Mouse (Mus musculus): ENCODE data around the gene Rtkn2. TPM values are rescaled to one million over a fixed set of nuclear protein-coding genes. Genes with fewer than 3 reads are reported as not detected.

The Rtkn2 gene
- polyA plus RNA-seq (2015; fragmentation: Nextera tagmentation; extraction: Ambion mirVana): 6.0 and 6.7 TPM in 2 replicates

DNA sequence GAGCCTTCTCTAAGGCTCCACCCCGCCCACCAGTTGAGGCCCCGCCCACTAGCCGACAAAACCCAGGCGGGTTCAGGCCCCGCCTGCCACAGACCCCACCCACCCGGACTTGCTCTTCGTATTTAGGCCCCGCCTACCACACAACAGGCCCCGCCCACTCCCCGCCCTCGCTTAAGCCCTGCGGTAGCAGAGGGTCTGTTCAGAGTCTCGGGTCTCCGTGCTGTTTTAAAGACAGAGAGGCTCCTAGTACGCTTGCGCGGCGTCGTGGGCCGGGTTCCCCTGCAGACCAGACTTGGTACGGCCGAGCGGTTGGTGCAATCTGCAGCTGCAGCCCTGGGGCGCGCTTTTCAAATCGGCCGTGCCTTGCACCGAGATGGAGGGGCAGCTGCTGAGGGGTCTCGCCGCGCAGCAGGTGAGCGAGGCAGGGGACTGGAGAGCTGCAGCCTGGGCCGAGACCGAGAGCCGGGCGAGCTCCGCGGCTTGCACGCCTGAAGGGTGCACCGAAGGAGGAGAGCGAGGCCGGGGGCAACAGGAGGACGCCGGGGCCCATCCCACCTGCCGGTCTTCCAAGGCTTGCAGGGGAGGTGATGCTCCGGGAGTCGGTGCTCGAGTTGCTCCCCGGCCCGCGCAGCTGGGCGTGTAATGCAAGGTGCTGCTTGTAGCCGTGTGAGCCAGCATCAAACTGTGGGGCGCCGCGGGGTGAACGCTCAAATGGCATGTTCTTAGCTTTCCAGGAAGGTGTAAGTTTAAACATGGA is at the start of gene Rtkn2:
Gene Rtkn2 (plus strand): TSS at position 170 of the 757 bp plus-strand sequence.
- H3K36me3 ChIP-seq: no peaks in the 10 kb centered on the region
- peak within 1 kb of the TSS; percentile 98 for H3K4me2 ChIP-seq
- peak within 1 kb of the TSS; percentile 66 for H3K27ac ChIP-seq (replicated peaks)
- H3K9ac ChIP-seq: peak within 1 kb of the TSS; percentile 90
- peaks cover 17% of the 10 kb centered on the region for H3K4me1 ChIP-seq
- no peaks in the 10 kb centered on the region for H3K27me3 ChIP-seq (replicated peaks)
- WGBS: under 1% methylated on average over 57 of the region's 57 CpGs
- H3K4me3 ChIP-seq: peak within 1 kb of the TSS; percentile 91
- H3K9me3 ChIP-seq: no peaks in the 10 kb centered on the region
- ATAC-seq (ENCODE audit: extremely low read depth, insufficient number of reproducible peaks, low FRiP score, low TSS enrichment): peak; percentile 94

DNA sequence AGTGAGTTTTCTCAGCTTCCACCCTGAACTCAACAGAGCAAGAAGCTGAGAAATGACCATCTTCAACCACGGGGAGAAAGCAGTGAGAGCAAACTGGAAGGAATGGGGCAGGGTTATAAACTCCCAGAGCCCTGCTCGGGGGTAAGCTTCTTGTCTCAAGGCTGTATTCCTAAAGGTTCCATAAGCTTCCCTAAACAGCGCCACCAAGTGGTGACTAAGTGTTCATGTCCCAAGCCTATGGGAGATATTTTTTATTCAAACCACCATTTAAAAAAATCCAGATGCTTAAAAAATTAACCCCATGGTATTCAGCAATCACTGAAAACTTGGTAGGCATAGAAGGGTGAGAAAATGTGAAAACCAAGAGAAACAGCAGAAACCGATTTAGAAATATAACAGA is 48.0 kb upstream of the Rtkn2 start:
- H3K9me3 ChIP-seq: 0 out of 2 replicates have a peak, but pooled peaks cover 4% of the 10 kb centered on the region
- no peak overlapping the region for H3K4me3 ChIP-seq
- H3K9ac ChIP-seq: no peak overlapping the region
- no peaks in the 10 kb centered on the region for H3K27me3 ChIP-seq (replicated peaks)
- H3K27ac ChIP-seq (replicated peaks): no peak overlapping the region
- 80% methylated on average over 4 of the region's 4 CpGs for WGBS
- no peaks in the 10 kb centered on the region for H3K36me3 ChIP-seq
- no peak for ATAC-seq (ENCODE audit: extremely low read depth, insufficient number of reproducible peaks, low FRiP score, low TSS enrichment)
- no peaks in the 10 kb centered on the region for H3K4me1 ChIP-seq
- H3K4me2 ChIP-seq: no peak overlapping the region

DNA sequence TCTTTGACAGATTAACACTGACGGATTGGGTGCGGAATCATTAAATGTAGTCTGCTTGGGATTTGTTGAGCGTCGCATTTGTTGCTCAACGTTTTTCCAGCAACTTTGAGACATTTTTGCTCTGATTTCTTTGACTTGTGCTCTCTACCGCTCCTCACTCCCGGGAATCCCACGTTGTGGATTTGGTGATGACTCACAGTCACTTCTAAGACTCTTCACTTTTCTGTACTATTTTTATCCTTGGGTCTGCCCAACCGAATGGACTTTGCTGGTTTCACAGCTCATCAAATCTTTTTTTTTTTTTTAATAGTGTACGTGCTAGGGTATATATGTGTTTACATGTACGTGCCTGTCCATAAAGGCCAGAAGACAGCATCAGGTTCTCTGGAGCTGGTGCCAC is 46.6 kb upstream of the Rtkn2 start:
- Histone ChIP-seq H3K27ac (replicated peaks) (no peak overlapping the region), H3K9ac (no peak overlapping the region), H3K9me3 (0 out of 2 replicates have a peak, but pooled peaks cover 4% of the 10 kb centered on the region), H3K4me1 (no peaks in the 10 kb centered on the region), H3K4me2 (no peak overlapping the region), H3K4me3 (no peak overlapping the region), H3K27me3 (replicated peaks) (no peaks in the 10 kb centered on the region), H3K36me3 (no peaks in the 10 kb centered on the region)
- 69% methylated on average over 11 of the region's 11 CpGs for WGBS
- no peak for ATAC-seq (ENCODE audit: extremely low read depth, insufficient number of reproducible peaks, low FRiP score, low TSS enrichment)

DNA sequence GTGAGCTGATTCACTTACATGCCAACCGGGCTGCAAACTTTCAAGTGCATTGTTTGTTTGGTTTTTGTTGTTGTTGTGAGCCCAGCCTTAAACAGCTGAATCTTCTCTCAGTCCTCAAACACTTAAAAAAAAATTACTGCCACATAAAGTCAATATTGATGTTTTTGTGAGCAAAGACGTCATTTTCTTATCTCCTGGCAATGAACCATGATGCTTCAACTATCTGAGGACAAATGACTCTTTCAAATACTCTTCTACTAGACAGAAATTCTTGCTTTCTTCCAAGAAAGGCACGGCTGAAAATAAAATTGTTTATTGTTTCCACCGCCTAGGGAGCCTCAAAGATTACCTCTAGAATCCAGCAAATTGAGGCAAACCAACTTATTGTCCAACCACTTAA is 42.4 kb upstream of the Rtkn2 start:
- ATAC-seq (ENCODE audit: extremely low read depth, insufficient number of reproducible peaks, low FRiP score, low TSS enrichment): no peak
- no peaks in the 10 kb centered on the region for H3K9me3 ChIP-seq
- no peaks in the 10 kb centered on the region for H3K36me3 ChIP-seq
- H3K27me3 ChIP-seq (replicated peaks): no peaks in the 10 kb centered on the region
- no peak overlapping the region for H3K4me2 ChIP-seq
- H3K27ac ChIP-seq (replicated peaks): no peak overlapping the region
- H3K4me3 ChIP-seq: no peak overlapping the region
- H3K9ac ChIP-seq: no peak overlapping the region
- WGBS: 58% methylated on average over 4 of the region's 4 CpGs
- no peaks in the 10 kb centered on the region for H3K4me1 ChIP-seq

DNA sequence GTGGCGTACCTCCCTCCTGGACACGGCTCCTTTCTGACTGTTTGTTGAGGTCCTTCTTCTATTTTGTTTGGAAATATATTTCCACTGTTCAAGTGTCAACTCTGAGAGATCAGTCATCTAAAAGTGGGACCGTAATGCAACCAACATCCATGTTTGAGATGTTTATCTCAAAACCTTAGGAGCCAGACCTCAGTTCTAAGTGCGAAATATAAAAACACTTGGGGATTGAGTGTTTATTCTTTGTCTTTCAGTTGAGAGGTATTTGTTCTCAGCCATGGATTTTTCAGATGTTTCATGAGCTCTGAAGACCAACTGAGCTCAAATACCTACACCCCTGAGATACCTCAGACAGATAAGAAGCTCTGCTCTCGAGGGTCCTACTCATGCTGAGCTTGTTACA is 41.6 kb upstream of the Rtkn2 start:
- no peaks in the 10 kb centered on the region for H3K27me3 ChIP-seq (replicated peaks)
- no peak overlapping the region for H3K4me3 ChIP-seq
- no peak overlapping the region for H3K27ac ChIP-seq (replicated peaks)
- ATAC-seq (ENCODE audit: extremely low read depth, insufficient number of reproducible peaks, low FRiP score, low TSS enrichment): no peak
- no peaks in the 10 kb centered on the region for H3K4me1 ChIP-seq
- no peak overlapping the region for H3K4me2 ChIP-seq
- H3K9ac ChIP-seq: no peak overlapping the region
- no peaks in the 10 kb centered on the region for H3K9me3 ChIP-seq
- H3K36me3 ChIP-seq: no peaks in the 10 kb centered on the region
- WGBS: 74% methylated on average over 5 of the region's 5 CpGs

DNA sequence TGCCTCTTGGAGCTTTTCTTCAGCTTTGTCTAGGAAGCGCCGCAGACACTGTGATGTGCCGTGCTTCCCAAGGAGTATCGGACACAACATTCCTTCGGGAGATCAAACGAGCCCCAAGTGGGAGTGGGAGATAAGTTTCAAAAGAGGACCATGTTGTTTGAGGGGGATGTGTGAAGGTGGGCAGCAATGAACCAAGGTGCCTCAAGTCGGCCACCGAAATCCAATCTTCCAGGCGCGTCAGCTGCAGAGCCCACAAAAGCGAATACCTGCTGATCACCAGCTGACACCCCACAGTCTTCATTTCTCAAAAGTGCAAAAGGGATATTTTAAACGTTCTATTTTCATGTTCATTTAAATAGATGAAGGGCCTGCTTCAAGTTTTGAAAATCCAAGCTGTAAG is 39.8 kb upstream of the Rtkn2 start:
- no peaks in the 10 kb centered on the region for H3K27me3 ChIP-seq (replicated peaks)
- H3K4me1 ChIP-seq: no peaks in the 10 kb centered on the region
- H3K27ac ChIP-seq (replicated peaks): no peak overlapping the region
- H3K4me3 ChIP-seq: no peak overlapping the region; the same call in 1 of the 2 replicates
- 52% methylated on average over 12 of the region's 12 CpGs for WGBS
- no peaks in the 10 kb centered on the region for H3K36me3 ChIP-seq
- 0 out of 2 replicates have a peak overlapping the region, but pooled peaks have one; percentile 30 for H3K9ac ChIP-seq
- peak overlapping the region; percentile 35 for H3K4me2 ChIP-seq
- ATAC-seq (ENCODE audit: extremely low read depth, insufficient number of reproducible peaks, low FRiP score, low TSS enrichment): no peak
- no peaks in the 10 kb centered on the region; the same call in 1 of the 2 replicates for H3K9me3 ChIP-seq

DNA sequence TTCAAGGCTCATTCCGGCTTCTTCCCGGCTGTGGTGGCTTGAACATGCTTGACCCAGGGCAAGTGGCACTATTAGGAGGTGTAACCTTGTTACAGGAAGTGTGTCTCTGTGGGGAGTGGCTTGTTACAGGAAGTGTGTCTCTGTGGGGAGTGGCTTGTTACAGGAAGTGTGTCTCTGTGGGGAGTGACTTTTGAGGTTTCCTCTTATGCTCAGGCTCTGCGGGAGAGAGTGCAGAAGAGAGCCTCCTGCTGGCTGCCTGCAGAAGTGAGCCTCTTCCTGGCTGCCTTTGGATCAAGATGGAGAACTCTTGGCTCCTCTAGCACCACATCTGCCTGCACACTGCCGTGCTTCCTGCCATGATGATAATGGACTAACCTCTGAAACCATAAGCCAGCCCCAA is 35.9 kb upstream of the Rtkn2 start:
- Histone ChIP-seq H3K4me2 (no peak overlapping the region), H3K9me3 (peaks cover 7% of the 10 kb centered on the region), H3K27me3 (replicated peaks) (no peaks in the 10 kb centered on the region), H3K27ac (replicated peaks) (no peak overlapping the region), H3K4me3 (no peak overlapping the region), H3K36me3 (no peaks in the 10 kb centered on the region), H3K9ac (no peak overlapping the region), H3K4me1 (no peaks in the 10 kb centered on the region)
- 80% methylated on average over 4 of the region's 4 CpGs for WGBS
- ATAC-seq (ENCODE audit: extremely low read depth, insufficient number of reproducible peaks, low FRiP score, low TSS enrichment): no peak

DNA sequence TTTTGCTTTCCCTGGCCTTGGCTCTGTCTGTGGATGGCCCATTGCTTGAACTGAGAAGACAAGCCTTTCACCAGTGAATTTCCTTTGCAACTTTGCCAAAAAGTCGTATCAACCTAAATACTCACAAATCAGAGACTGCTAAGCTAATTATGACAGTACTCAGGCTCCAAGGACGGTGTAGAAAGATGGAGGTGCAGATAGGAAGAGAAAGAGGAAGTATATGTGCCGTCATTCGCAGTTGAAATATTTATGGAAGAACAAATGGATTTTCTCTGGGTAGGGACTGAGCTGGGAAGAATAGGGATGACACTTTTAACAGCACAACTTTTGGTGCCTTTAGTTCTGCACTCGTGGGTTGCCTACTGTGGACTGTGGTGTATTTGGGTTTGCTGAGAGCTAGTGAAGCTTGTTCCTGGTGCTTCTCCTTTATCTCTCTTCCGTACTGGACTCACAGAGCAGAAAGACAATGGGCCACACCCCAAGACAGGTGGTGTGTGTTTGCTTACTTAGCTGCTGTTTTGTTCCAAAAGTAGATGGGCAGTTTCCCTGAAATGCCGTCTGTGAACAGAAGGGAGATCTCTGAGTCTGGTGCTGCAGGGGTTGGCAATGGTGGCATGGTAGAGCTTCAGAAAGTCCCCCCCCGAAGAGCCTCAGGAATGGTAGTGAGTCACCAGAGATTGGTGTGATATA is 29.2 kb upstream of the Rtkn2 start:
- Histone ChIP-seq H3K9me3 (peaks cover 7% of the 10 kb centered on the region; the same call in 1 of the 2 replicates), H3K4me2 (no peak overlapping the region), H3K36me3 (no peaks in the 10 kb centered on the region), H3K9ac (no peak overlapping the region), H3K27me3 (replicated peaks) (no peaks in the 10 kb centered on the region), H3K27ac (replicated peaks) (no peak overlapping the region), H3K4me3 (no peak overlapping the region), H3K4me1 (no peaks in the 10 kb centered on the region)
- WGBS: 54% methylated on average over 8 of the region's 8 CpGs
- ATAC-seq (ENCODE audit: extremely low read depth, insufficient number of reproducible peaks, low FRiP score, low TSS enrichment): no peak

DNA sequence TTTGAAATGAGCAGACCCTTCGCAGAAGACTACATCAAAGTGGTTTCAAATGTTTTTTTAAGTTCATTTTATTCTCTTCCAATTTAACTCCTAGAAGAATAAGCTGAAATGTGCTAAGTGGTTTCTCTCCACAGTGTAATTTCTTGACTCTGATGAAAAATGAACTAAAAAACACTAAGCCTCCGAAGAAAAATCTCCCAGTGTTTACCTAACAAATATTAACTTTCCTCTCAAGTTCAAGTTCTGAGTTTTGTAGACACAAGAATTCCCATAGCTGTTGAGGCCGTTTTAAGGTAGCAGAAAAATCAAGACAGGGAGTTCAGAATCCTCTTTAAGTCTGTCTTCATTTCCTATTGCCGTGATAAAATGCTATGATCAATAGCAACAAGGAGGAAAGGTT is 27.7 kb upstream of the Rtkn2 start:
- no peaks in the 10 kb centered on the region for H3K27me3 ChIP-seq (replicated peaks)
- no peaks in the 10 kb centered on the region for H3K4me1 ChIP-seq
- no peak for ATAC-seq (ENCODE audit: extremely low read depth, insufficient number of reproducible peaks, low FRiP score, low TSS enrichment)
- no peaks in the 10 kb centered on the region for H3K9me3 ChIP-seq
- no peak overlapping the region for H3K27ac ChIP-seq (replicated peaks)
- H3K4me2 ChIP-seq: no peak overlapping the region
- H3K9ac ChIP-seq: no peak overlapping the region
- H3K36me3 ChIP-seq: no peaks in the 10 kb centered on the region
- WGBS: 75% methylated on average over 4 of the region's 4 CpGs
- H3K4me3 ChIP-seq: no peak overlapping the region

DNA sequence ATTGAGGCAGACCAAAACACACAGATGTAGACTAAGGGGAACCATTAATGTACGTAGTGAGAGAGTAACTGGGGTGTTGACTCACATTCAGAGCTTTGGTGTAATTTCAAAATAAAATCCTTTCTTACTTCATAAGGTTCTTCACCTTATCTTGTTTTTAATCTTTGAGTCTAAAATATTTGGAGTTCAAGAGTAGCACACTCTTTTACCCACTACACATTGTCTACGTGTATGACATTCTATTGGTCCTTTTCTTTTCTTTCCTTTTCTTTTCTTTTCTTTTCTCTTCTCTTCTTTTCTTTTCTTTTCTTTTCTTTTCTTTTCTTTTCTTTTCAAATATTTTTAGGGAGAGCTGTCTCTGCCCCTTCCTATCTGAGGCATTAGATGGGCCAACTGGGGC is 23.4 kb upstream of the Rtkn2 start:
- 87% methylated on average over 2 of the region's 2 CpGs for WGBS
- Histone ChIP-seq H3K27me3 (replicated peaks) (no peaks in the 10 kb centered on the region), H3K36me3 (no peaks in the 10 kb centered on the region), H3K27ac (replicated peaks) (no peak overlapping the region), H3K4me2 (no peak overlapping the region), H3K4me3 (no peak overlapping the region), H3K9ac (no peak overlapping the region), H3K9me3 (no peaks in the 10 kb centered on the region), H3K4me1 (no peaks in the 10 kb centered on the region)
- ATAC-seq (ENCODE audit: extremely low read depth, insufficient number of reproducible peaks, low FRiP score, low TSS enrichment): no peak

DNA sequence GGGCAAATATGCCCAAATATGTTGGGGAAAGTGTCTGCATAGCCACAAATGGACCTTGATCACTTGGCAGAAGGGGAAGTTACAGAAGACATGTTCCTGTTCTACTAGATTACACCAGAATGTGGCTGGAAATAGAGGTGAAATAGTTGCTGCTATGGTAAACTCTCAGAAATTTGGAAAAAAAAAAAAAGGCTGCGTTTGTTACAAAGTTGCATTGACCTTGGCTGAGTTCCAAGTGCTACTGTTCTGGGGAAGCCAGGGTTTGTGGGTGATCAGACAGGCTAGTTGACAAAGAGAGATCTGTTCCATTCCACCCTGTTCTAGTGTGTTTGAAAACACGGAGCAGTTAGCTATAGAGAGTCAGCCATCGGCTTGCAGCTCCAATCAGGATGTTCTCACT is 19.4 kb upstream of the Rtkn2 start:
- Histone ChIP-seq H3K4me1 (no peaks in the 10 kb centered on the region), H3K9me3 (no peaks in the 10 kb centered on the region), H3K4me3 (no peak overlapping the region), H3K9ac (no peak overlapping the region), H3K4me2 (no peak overlapping the region), H3K36me3 (no peaks in the 10 kb centered on the region), H3K27ac (replicated peaks) (no peak overlapping the region), H3K27me3 (replicated peaks) (no peaks in the 10 kb centered on the region)
- ATAC-seq (ENCODE audit: extremely low read depth, insufficient number of reproducible peaks, low FRiP score, low TSS enrichment): no peak
- 55% methylated on average over 3 of the region's 3 CpGs for WGBS

DNA sequence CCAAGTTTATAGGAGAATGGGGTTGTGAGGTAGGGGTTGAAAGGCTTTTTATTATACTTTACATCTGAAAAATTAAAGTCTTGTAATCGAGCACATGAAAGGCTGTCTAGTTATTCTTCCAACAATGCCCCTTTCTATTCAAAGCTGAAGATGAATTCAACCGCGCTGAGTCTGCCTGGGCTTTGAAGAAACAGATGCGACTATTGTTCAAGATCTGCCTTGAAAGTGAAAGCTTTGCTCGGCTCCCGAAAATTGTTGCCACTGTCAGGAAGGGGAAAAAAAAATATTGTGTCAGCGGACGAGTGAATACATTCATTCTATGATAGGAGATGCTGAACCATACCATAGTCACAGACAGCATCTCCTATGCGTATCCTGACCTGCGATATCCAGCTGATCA is 16.9 kb upstream of the Rtkn2 start:
- no peak for ATAC-seq (ENCODE audit: extremely low read depth, insufficient number of reproducible peaks, low FRiP score, low TSS enrichment)
- H3K9ac ChIP-seq: no peak overlapping the region
- no peak overlapping the region for H3K4me3 ChIP-seq
- 69% methylated on average over 10 of the region's 10 CpGs for WGBS
- no peaks in the 10 kb centered on the region for H3K27me3 ChIP-seq (replicated peaks)
- H3K4me1 ChIP-seq: no peaks in the 10 kb centered on the region
- H3K36me3 ChIP-seq: no peaks in the 10 kb centered on the region
- H3K9me3 ChIP-seq: no peaks in the 10 kb centered on the region
- no peak overlapping the region for H3K4me2 ChIP-seq
- H3K27ac ChIP-seq (replicated peaks): no peak overlapping the region
